Mouse (Mus musculus): ENCODE results near the gene Armc2.

- TF ChIP-seq CTCF (IDR thresholded peaks at IDR 0.05) (peak; percentile 49), EP300 (IDR thresholded peaks at IDR 0.05) (no peak)
Measured at GRCm38 (mm10) chr10:42029502-42029901, 11.3 kb upstream of the Armc2 start.

All from lung, postnatal 0 days (tissue).